Comparison of ENCODE assay signal across 15 mouse cellular contexts in the genomic region with DNA sequence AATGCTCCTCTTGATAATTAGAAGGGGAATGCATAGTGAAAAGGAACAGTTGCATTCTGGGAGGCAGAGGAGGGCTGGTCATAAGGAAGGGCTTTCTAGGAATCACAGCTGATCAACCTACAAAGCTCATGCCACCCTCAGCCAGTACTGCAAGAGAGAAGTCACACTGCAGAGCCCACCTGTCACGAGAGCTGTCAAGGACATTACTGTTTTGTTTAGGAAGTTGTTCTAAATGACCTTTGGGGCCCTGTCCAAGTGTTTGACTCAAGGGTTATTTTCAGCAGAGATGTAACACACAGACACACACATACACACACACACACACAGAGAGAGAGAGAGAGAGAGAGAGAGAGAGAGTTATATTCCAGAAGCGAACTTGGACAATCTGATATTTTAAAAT.
"Had no signal": no experiment of that assay in that cellular context is flagged by ENCODE, and none has a peak within 500 bp of the region (broad histone marks: within the 10 kb centered on the region; RNA-seq: fewer than 3 reads in every experiment).

No protein-coding gene starts in this region.

- H3K4me3 ChIP-seq: kidney, embryonic 15.5 days; limb, embryonic 13.5 days; megakaryocyte, embryonic 14.5 days; midbrain, embryonic 15.5 days; stomach, embryonic 15.5 days had no signal

- H3K4me1 ChIP-seq: limb, embryonic 13.5 days; stomach, embryonic 15.5 days had no signal

- H3K36me3 ChIP-seq: kidney, embryonic 15.5 days; limb, embryonic 13.5 days; midbrain, embryonic 15.5 days; stomach, embryonic 15.5 days had no signal

- H3K9me3 ChIP-seq: kidney, embryonic 15.5 days; limb, embryonic 13.5 days; megakaryocyte, embryonic 14.5 days; midbrain, embryonic 15.5 days; stomach, embryonic 15.5 days had no signal

- H3K9ac ChIP-seq: kidney, embryonic 15.5 days; limb, embryonic 13.5 days; liver, embryonic 14.5 days; midbrain, embryonic 15.5 days; stomach, embryonic 15.5 days had no signal

- H3K4me2 ChIP-seq: kidney, embryonic 15.5 days; limb, embryonic 13.5 days; midbrain, embryonic 11.5 days; midbrain, embryonic 15.5 days; stomach, embryonic 15.5 days had no signal

- H3K27me3 ChIP-seq: kidney, embryonic 15.5 days; megakaryocyte, embryonic 14.5 days; midbrain, embryonic 15.5 days; stomach, embryonic 15.5 days had no signal

- ATAC-seq: midbrain, embryonic 15.5 days had no signal

- H3K27ac ChIP-seq: kidney, embryonic 15.5 days; limb, embryonic 13.5 days; liver, embryonic 14.5 days; macrophage; midbrain, embryonic 15.5 days; stomach, embryonic 15.5 days had no signal

- DNase-seq: kidney, postnatal 14 days; left cerebral cortex, postnatal 4 days; lung, adult 2 months; lung, postnatal 14 days; right cerebral cortex, postnatal 14 days; thymus, adult 2 months; thymus, postnatal 25 days had no signal
